Mouse (Mus musculus) ZHBTc4 (cell line): ENCODE results near the gene C1qtnf12.
A peak's percentile ranks its signal among the peaks of the same experiment; 100 is the strongest.

Source experiments
- DNase-seq: peaks from one replicate; pipeline ENCODE4 v3.0.0-alpha.2; 2011; ENCODE audit warnings: low read depth, low spot score

Gene C1qtnf12

DNA sequence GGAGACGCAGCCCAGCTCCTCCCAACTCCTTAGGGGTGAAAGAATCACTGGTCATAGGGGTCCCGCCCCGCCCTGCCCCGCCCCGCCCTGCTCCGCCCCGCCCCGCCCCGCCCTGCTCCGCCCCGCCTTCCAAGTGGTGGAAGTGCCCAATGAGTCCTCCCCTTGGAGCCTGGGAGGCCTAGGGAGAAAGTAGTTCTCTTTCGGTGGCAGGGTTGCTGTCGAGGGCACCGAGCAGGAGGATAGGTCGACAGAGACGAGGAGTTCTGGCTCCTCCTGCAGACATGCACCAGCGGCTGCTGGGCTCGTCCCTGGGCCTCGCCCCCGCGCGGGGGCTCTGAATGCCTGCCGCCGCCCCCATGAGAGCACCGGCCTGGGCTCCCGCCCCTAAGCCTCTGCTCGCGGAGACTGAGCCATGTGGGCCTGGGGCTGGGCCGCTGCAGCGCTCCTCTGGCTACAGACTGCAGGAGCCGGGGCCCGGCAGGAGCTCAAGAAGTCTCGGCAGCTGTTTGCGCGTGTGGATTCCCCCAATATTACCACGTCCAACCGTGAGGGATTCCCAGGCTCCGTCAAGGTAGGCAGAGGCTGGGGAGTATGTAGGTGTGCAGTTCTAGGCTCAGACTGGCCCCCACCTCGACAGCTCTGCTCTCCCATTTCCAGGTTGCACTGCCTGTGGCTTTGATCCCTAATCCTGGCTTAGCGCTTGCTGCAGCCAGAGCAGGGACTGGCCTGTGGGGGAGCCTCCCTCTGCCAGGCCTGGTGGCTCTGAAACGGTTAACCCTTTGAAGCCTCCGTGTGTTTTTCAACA lies at the start of gene C1qtnf12:
TSS of gene C1qtnf12 (plus strand) at position 152 of the 805 bp plus-strand sequence.
- peak; percentile 49 for DNase-seq

DNA sequence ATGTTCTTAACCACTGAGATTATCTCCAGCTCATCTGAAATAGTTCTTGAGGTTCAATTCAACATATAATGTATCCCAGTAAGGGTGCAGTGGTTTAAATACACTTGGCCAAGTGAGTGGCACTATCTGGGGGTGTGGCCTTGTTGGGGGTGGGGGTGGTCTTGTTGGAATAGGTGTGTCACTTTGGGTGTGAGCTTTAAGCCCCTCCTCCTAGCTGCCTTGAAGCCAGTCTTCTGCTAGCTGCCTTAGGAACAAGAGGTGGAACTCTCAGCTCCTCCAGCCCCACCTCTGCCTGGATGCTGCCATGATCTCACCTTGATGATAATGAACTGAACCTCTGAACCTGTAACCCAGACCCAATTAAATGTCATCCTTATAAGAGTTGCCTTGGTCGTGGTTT lies 30.1 kb upstream of the C1qtnf12 start:
- DNase-seq = peak; percentile 74

DNA sequence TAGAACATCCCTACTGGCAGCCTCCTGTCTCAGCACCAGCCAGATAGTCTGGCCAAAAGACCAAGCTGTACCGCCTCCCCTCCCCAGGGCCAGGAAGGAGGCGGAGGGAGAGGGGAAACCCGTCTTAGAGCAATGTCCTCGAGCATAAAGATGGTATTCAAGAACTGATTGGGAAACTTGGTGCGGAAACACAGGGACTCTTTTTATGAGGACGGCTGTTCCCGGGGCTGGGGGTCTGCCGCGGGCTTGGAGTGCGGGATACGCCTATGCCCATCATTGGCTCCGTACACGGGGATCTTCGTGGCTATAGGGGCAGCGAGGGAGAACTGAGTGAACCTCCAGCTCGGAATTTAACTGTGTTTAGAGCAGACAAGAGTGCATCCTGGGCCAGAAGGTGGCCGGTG lies 19.1 kb upstream of the C1qtnf12 start:
- peak; percentile 43 for DNase-seq

DNA sequence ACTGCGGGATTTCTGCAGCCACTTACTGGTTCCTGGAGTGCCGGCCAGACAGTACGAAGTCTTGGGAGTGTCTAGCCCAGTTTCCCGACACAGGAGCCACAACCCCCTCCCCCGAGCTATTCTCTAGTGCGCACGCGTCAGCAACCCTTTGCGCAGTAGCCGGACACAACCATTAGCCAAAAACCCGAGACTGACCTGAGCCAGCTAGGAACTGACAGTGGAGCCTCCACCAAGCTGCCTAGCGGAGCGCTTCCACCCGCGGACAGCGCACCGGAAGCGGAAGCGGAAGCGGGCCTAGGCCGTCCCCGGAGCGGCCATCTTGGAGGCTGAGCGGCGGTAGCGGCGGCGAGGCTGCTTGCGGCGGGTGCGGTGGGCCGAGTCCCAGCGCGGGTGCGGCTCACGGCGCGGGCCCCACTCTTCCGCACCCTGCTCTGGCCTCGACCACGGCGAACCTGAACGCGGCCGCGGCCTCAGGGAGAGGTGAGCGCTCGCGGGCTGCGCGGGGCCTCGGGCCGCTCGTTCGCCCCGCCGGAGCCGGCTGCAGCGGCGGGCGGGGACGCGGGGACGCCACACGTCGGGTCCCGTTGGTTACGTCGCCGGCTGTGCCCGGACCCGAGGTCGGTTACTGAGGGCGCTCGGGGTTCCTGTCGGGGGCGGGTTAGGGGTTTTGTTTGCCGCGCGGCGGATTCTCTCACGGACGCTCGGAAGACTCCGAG lies 18.4 kb upstream of the C1qtnf12 start, which contains the start of gene Ube2j2:
TSS of gene Ube2j2 (plus strand) at position 298 of the 716 bp plus-strand sequence.
- DNase-seq = peak; percentile 98

DNA sequence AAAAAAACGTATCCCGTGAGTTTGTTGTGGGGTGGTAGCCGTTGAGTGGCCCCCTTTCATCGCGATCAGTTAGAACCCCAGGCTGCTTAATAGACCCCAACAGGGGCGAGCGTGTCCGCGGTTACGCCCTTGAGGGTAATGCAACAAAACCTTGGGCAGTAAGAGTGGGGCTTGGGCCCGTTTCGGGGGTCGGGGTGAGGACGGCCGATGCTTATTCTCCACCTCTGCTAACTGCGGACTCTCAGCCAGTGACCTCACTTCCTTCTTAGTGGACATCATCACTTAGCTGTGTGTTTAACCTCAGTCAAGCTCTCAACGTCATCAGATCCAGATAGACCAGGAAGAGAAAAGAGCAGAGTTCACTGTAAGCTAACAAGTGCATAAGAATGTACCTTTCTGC lies 17.8 kb upstream of the C1qtnf12 start:
- DNase-seq = no peak

DNA sequence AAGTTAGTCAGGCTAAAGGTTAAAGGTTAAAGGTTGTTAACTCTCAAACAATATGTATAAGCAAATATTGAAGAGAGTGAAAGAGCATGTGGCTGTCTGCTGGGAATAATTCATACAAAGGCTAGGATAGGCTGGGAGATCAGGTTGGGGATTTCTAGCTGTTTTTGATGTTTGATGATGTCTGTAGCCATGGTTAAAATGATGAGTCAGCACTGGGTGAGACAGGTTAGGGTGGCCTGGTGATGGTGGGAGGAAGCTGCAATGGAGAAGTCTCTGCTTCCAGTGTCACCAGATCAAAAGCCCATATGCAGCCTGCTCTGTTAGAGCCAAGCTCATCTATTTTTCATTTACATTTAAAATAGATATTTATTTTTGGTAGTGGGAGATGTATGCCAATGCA lies 15.0 kb upstream of the C1qtnf12 start:
- DNase-seq = no peak

DNA sequence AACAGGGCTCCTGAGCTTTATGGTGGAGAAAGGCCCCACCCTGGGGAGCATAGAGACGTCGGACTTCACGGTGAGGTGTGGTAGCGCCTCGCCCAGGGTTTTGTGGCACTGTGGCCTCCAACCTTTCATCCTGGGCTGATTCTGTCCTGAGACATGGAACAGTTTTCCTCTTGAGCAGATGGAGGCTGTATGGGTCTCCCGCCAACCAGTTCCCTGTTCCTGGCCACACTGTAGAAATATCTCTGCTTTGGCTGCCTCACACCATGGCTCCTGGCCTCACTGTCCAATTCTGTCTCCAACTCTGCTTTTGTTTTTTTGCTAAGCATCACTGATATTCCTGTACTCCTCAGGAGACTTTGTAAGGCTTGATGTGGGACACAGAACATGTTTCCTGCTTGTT lies 6.6 kb upstream of the C1qtnf12 start:
- no peak for DNase-seq

DNA sequence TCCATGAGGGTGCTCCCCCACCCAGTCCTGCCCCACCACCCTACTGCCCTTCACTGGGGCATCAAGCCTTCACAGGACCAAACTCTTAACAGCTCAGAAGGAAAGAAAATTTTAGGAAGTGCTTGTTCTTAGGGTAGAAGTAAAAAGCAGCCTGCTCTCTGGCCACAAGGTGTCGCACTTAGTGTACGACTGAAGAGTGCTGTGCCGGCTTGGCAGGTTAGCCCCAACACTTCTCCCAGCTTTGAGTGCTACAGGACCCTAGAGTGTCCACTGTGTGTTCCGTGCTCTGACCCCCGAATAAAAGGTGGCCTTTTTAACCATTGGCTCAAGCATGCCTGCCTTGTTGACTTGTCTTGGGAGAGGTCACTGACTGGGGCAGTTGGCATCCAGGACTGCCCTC lies 2.8 kb upstream of the C1qtnf12 start:
- DNase-seq = peak; percentile 91

DNA sequence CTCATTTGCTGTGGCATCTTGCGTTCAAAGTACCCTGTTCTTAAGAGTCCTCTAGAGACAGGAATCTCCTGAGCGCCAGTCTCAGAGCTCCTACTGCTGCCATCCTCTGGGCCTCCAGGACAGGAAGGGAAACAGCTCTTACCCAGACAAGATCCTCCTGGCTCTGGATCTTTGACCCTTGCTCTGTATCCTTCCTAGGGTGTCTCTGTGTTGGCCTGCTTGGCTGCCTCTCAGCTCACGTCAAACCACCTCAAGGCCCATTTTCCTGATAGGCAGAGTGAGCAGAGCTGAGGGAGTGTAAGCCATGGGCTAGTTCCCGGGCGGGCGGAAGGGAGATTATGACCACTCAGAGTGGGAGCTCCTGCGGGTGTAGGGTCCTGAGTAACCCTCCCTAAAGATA lies 988 bp downstream of the C1qtnf12 start:
- no peak for DNase-seq

DNA sequence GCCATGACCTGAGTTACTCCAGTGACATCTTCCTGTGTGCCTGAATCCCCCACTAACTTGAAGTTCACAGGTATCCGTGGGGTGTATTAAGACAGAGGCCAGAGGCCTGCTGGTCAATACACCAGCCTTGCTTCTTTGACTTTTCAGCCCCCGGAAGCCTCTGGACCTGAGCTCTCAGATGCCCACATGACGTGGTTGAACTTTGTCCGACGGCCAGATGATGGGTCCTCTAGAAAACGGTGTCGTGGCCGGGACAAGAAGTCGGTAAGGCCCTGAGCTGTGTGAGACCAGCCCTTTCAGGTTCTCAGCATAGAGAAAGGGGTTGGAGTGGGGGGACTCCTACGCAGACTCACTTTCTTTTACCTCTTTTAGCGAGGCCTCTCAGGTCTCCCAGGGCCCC lies 2.3 kb downstream of the C1qtnf12 start:
- no peak for DNase-seq

DNA sequence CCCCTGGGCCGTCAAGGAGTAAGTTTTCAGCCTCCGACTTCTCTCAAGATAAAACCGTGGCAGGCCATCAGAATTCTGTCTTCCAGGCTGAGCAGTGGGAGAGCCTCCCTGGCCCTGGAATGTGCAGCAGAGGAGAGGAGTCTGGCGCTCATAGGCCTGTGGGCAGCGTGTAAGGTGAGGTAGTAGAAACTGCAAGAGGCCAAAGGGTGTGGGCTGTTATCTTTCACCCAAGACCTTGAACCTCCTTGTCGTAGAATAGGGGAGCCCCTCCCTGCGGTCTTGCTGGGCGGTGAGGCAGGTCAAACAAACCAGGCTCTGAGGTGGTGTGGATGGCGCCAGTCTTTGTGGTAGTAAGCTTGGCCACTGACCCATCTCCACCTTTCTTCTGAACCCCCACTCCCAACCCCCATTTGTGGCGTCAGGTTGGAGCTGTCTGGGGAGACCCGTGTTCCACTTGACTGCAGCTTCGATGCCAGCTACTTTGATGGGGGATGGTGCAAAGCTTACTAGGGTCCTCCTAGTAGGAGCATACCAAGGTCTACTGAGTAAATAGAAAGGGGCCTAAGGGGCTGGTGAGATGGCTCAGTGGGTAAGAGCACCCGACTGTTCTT lies 7.0 kb downstream of the C1qtnf12 start:
- peak; percentile 22 for DNase-seq

DNA sequence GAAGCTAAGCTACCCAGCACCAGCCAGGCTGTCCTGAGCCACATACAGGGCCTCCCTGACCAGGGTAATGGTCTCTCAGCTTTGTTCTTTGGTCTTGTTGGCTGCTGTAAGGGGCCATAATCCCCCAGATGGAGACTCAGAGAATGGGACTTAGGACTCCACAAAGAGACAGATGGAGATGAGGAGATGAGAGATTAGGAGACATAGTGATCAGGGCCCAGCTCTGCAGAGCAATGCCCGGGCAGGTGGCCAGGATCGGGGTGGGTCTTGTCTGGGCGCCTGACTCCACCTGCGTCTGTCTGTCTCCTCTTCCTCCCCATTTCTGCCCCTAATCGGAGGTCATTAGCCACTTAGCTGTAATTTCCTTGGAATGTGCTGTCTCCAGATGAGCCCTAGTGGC lies 8.2 kb downstream of the C1qtnf12 start:
- DNase-seq = no peak

DNA sequence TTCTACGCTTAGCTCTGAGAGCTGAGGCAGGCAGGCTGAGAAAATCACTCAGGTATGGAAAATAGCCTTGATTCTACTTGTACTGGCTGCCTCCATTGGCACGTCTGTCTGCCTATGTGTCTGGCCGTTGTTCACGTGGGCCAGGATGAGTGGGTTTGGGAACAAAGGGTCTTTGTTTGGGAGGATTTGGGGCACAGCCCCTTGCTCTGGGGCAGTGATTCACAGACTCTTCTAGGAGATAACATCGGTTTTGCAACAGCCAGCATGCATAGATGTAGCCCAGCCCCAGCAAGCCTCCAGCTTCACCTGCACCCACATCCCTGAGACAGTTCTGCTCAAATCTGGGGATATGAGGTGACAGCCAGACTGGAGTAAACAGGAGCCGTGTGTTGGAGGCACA lies 10.5 kb downstream of the C1qtnf12 start:
- no peak for DNase-seq

DNA sequence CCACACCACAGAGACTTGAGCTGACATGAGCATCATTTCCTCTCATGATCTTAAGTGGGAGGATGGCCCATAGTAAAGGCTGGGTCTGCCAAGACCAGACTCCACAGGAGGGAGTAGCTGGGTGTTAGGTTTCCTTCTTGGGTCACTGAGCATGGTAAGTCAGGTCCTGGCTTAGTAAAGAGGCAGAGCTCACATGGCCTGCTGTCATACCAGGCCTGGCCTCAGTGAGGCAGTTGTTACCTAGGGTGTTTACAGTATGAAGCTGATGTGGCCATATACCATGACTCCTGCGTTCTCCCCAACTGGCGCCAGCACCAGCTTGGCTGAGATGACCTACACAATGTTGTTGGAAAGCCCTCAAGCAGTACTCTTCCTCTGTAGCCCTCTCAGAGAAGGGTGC lies 11.1 kb downstream of the C1qtnf12 start:
- no peak for DNase-seq

DNA sequence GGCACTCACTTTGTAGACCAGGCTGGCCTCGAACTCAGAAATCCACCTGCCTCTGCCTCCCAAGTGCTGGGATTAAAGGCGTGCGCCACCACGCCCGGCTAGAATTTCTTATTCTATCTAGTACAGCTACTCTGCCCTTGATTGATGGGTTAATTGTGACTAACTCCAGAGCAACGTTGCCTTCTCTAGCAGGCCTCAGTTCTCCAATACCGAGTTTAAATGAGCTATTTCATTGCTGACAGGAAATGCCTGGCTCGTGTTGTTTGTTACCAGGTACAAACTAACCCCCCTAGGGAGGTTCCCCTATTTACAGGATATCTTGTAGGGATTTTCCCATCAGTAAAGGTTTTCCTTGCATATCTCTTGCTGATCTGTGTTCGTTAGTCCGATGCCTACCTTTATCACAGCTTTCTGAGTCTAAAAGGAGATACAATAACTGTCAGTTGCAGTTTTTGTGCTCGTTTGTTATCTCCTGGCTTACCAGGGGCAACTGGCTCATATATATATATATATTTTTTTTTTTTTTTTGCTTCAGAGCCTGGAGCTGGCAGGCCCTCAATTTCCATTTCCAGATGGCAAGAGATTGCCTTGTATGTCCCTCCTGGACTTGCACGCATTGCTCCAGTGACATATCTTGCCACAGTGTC lies 19.4 kb downstream of the C1qtnf12 start:
- DNase-seq = no peak

DNA sequence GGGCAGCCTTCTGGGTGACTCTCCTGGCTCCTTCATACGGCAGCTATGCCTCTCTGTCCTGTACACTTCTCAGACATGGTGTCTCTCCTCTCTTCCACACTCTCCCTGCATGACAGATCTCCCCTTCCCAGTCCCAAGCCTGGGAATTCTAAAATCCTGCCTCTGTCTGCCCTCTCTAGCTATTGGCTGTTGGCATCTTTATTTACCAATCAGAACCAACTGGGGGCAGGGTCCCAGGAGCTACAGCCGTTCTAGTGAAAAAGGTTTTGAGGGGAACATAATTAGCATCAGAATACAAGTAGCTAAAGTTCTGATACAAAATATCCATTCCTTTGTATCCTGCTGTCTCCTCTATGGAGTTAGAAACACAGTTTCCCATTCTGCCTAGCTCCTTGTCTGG lies 21.7 kb downstream of the C1qtnf12 start:
- DNase-seq = peak; percentile 71

DNA sequence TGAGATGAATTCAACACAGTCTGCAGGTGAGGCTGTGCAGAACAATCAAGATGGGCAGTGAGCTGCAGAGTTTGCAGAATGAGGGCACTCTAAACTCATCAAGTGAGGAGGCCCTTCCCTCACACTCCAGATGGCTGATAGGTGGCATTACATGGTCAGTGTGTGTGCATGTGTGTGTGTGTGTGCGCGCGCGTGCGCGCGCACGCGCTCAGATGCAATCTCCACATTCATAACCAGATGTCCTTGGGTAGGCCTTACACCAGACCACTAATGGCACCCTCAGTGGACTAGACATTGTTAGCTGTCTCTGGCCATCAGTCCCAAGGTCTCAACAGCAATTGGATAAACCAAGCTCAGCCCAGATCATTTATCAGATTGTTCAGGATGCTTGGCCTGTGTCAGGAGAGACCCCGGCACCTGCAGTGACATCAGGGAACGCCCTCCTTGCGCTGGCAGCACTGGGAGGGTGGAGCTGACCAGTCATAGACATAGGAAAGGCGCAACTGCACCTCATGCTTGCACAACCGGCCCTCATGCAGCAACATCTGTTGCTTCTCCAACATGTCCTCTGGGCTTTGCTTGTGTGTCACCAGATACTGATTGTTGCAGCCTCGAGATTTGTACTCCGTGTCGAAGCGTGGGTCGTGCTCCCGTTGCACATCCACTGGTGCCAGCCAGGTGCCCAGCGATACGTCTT lies 29.2 kb downstream of the C1qtnf12 start:
- DNase-seq = peak; percentile 52

DNA sequence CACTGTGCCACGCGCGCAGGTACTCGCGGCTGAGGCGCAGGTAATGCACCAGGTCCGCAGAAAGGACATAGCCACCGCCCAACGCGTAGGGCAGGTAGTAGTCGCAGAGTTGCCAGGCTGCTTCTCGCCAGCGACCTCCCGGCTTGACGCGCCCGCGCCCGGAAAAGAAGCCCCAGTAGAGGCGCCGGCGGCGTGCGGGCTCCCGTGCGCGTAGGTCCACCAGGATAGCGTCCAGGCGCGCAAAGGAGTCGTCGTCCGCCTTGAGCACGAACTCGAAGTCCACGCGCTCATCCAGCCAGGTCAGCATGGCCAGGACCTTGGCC lies 29.8 kb downstream of the C1qtnf12 start:
- DNase-seq = no peak

DNA sequence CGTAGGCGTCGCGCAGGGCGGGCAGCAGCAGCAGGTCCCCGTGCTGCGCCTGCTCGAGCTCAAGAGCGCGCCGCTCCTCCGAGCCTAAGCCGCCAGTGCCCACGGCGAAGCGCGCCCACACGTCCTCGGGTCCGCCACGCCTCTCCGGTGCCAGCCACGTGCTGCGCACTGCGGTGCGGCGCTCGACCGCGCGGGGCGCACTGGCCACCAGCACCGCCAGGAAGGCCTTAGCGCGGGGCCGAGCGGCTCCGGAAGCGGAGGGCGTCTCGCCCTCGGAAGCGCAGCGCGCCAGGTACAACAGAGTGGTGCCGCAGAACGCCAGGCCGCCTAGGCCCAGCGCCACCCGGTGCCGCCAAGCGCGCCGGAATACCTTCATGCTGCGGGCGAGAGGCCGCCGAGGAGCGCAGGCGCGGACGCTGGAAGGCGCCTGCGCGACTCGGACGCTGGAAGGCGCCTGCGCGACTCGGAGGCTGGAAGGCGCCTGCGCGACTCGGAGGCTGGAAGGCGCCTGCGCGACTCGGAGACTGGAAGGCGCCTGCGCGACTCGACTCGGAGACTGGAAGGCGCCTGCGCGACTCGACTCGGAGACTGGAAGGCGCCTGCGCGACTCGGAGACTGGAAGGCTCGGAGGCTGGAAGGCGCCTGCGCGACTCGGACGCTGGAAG lies 30.3 kb downstream of the C1qtnf12 start, which contains the start of the genes B3galt6 and Sdf4:
TSS of gene B3galt6 (minus strand) at position 409 of the 665 bp plus-strand sequence.
TSS of gene Sdf4 (plus strand) at position 632 of the 665 bp plus-strand sequence.
- DNase-seq = peak; percentile 91

DNA sequence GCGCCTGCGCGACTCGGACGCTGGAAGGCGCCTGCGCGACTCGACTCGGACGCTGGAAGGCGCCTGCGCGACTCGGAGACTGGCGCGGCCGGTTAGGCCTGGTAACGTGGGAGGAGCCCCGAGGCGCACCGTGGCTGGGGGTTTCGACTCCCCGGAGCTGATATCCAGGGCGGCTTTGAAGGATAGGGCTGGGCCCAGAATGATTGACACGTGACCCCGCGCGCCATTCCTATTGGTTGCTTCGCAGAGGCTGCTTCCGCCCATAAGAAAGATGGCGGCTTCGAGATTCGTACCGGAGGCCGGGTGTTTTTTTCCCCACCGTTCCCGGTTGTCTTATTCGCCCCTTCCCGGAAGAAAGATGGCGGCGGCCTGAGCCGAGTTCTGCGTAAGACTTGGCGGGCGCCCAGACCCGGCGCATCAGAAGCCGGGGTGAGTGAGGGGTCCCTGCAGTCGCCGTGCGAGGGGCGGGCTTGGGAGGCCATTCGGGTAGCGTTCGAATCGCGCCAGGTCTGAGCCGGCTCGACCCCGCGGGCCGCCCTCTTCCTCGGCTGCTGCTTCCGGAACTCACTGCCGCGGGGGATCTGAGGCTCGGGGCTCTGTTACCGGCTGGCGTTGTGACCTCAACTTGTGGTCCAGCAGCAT lies 30.9 kb downstream of the C1qtnf12 start:
- DNase-seq = peak; percentile 96
